In genomic region chr9:70878823-70879222, GRCm38 (mm10) we compare ENCODE assay signal across 15 mouse cellular contexts.
DNase-seq lines count a peak whose midpoint lies in the region; ATAC-seq and TF ChIP-seq lines count a peak whose summit lies in the region.
"Had no signal": no experiment of that assay in that cellular context is flagged by ENCODE, and none has a peak within 500 bp of the region (broad histone marks: within the 10 kb centered on the region; RNA-seq: fewer than 3 reads in every experiment).

No protein-coding gene starts in this region.

- DNase-seq in cerebellum, postnatal 10 days: peak; percentile 57 to 60
- peak; percentile 32 to 39 for DNase-seq in left cerebral cortex, postnatal 14 days (ENCODE audit: low spot score in 2 of 2)
- DNase-seq in left cerebral cortex, adult 2 months (ENCODE audit: extremely low spot score in 1 of 2, low spot score in 2 of 2): no peak
- DNase-seq in 416B (ENCODE audit: low read depth): peak; percentile 75
- DNase-seq in adrenal gland, postnatal 25 days: no peak
- DNase-seq: kidney, adult 11 months; kidney, postnatal 14 days; right cerebral cortex, postnatal 25 days had no signal

- H3K4me3 ChIP-seq in left cerebral cortex, adult 2 months: no peak overlapping the region
- H3K4me3 ChIP-seq: embryonic facial prominence, embryonic 15.5 days; forebrain, embryonic 12.5 days; limb, embryonic 13.5 days; megakaryocyte, embryonic 14.5 days had no signal

- no peak overlapping the region for H3K27ac ChIP-seq in left cerebral cortex, adult 2 months
- H3K27ac ChIP-seq: embryonic facial prominence, embryonic 15.5 days; forebrain, embryonic 12.5 days; limb, embryonic 13.5 days had no signal

- intact Hi-C loops in left cerebral cortex, postnatal 14 days (cut with DNase I): no loop called here
- intact Hi-C loops in left cerebral cortex, adult 2 months (cut with DNase I): no loop called here

- no peak for TF ChIP-seq CTCF in left cerebral cortex, adult 2 months (IDR thresholded peaks at IDR 0.05)

- ATAC-seq in cerebellum, adult (ENCODE audit: insufficient number of reproducible peaks, low FRiP score, low TSS enrichment): no peak
- ATAC-seq in hematopoietic stem cell, adult 5-6 weeks (replicated peaks in 1 of 2; ENCODE audit: insufficient read depth in 1 of 2, low FRiP score in 2 of 2, low TSS enrichment in 1 of 2, low read depth in 1 of 2, poor library complexity in 2 of 2, severe bottlenecking in 2 of 2): peak; percentile 37 to 48; a peak in 1 of 4 replicates
- ATAC-seq: midbrain, embryonic 16.5 days had no signal

Comparison
In these comparisons a context has a peak if more than half of its experiments do, and no peak if none do; other contexts are left out.
1. DNase-seq: peak in cerebellum, postnatal 10 days (2 of 2), left cerebral cortex, postnatal 14 days (2 of 2) and 416B (single experiment); none in left cerebral cortex, adult 2 months (0 of 2) and adrenal gland, postnatal 25 days (single experiment).